Mouse (Mus musculus): Measurements from ENCODE around the gene H2-T24.
A peak's percentile ranks its signal among the peaks of the same experiment; 100 is the strongest.
"Not testable (repeated sequence)": the region's sequence is repeated elsewhere in the genome, so short reads cannot be mapped to it uniquely, and the experiment has no call there.

Gene H2-T24

GRCm38 (mm10) chr17:36020191-36021073, at the start of gene H2-T24:
Gene H2-T24 (minus strand): TSS chr17:36020560.
- DNase-seq (ENCODE audit: low read depth, low spot score) = peak; percentile 93

GRCm38 (mm10) chr17:36060829-36061228, 40.5 kb upstream of the H2-T24 start:
- DNase-seq (ENCODE audit: low read depth, low spot score) = peak; percentile 92

DNA sequence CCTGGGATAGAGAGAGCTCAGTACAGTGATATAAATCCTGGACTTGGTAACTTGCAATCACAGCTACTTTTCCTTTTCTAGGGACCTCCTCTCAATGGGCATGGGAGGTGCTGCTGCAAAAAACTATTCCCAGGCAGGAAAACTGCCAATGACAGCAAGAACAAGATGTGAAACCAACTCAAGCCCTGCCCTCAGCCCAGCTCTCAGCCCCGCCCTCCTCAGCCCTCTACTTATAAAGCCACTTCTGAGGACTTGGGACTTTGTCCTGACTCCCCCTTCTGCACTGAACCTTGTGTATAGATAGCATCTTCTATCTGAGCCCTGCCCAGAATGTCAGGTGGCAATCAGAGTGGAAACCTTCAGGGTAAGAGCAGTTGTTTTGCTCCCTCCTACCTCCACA, 38.0 kb upstream of the H2-T24 start, which contains the start of gene Gm11127:
TSS of gene Gm11127 (minus strand) at position 10 of the 400 bp plus-strand sequence.
- not testable (repeated sequence) for DNase-seq (ENCODE audit: low read depth, low spot score)

- peak; percentile 45 for DNase-seq (ENCODE audit: low read depth, low spot score)
Measured at GRCm38 (mm10) chr17:36057927-36058326, 37.6 kb upstream of the H2-T24 start.

- no peak for DNase-seq (ENCODE audit: low read depth, low spot score)
Measured at GRCm38 (mm10) chr17:36043286-36043685, 22.9 kb upstream of the H2-T24 start.

GRCm38 (mm10) chr17:36042610-36043169, 22.3 kb upstream of the H2-T24 start, which contains the start of the genes H2-T22 and Gm6034:
Gene H2-T22 (minus strand): TSS chr17:36042747.
Gene Gm6034 (plus strand): TSS chr17:36042961.
- DNase-seq (ENCODE audit: low read depth, low spot score) = peak; percentile 57

DNA sequence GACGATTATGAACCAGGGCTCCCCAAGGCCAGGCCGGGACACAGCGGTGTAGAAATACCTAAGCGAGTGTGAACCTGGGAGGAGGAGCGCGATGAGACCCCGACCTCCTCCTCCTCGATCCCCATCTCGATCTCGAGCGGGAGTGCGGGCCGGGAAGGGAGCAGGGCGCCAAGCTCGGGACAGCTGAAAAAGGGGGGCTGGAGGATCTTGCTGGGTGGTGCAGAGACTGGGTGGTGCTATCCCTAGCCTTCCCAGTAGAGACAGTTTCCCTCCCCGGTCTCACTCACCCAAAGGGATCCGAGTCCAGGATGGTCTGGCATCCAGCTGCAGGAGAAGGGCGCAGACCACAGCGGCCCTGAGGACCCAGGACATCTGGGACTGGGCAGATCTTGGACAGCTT, 21.7 kb upstream of the H2-T24 start:
- DNase-seq (ENCODE audit: low read depth, low spot score) = not testable (repeated sequence)

DNA sequence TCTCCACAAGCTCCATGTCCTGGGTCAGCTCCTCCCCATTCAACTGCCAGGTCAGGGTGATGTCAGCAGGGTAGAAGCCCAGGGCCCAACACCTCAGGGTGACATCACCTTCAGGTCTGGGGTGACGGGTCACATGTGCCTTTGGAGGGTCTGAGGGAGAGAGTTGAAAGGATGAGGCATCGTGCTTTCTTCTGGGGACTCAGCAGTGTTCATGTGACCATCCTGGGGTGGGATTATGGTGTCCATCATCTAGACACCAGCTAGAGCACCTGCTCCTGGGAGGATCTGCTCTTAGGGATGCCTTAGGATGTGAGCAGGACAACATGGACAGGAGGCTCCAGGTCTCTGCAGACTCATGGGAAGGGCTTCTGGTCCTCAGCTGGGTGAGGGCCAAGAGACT, 20.2 kb upstream of the H2-T24 start:
- not testable (repeated sequence) for DNase-seq (ENCODE audit: low read depth, low spot score)

DNA sequence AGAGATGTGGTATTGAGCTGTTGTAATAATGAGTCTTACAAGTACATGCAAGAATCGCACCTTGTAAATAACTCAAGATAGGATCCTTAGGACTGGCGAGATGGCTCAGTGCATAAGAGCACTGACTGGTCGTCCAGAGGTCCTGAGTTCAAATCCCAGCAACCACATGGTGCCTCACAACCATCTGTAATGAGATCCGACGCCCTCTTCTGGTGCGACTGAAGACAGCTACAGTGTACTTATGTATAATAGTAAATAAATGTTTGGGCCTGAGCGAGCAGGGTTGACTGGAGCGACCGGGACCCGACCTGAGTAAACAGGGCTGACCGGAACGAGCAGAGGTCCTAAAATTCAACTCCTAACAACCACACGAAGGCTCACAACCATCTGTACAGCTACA, 15.8 kb upstream of the H2-T24 start:
- DNase-seq (ENCODE audit: low read depth, low spot score) = not testable (repeated sequence)

DNA sequence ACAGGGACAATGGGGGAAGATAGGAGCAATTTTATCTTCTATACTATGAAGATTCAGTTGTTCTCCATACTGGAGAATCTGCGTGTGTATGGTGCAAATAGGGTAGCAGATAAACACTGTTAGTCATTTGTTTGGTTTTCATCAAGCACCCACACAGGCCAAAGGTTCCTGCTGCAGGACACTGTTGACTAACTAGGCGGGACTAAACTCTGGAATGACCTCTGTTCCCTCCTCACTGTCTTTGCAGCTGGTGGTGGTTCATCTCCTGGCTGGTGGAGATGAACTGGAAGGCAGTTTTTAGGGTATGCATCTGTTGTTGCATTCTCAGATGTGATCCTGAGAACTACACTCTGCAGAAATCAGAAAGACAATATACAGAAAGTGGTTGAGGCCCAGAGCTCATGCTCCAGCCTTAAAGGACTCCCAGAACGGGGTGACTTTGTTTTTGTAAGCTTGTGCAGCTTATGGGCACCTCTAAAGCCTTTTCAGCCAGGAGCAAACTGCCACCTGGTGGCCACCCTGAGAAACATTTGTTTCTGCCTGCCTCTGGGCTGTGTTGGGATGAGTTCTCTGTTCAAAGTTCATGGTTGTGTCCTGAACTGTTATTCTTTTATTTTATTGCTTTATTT, 14.8 kb upstream of the H2-T24 start:
- peak; percentile 55 for DNase-seq (ENCODE audit: low read depth, low spot score)

DNA sequence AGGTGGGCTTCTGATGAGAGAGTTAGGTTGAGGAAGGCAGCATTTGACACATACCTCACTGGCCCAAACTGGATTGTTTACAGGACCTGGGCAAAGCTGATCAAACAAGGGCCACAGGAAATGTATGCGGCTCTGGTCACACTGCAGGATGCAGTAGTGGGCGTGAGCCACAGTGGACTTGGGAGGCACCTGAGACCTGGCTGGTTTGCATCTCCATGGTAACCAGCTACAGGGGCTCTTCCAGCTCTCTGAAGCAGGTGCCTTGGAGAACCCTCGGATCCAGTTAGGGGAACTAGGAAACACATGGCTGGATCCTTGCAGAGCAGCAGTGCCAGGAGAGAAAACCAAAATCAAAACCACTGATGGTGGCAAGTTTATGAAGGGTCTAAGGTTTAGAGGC, 14.2 kb upstream of the H2-T24 start:
- not testable (repeated sequence) for DNase-seq (ENCODE audit: low read depth, low spot score)

DNA sequence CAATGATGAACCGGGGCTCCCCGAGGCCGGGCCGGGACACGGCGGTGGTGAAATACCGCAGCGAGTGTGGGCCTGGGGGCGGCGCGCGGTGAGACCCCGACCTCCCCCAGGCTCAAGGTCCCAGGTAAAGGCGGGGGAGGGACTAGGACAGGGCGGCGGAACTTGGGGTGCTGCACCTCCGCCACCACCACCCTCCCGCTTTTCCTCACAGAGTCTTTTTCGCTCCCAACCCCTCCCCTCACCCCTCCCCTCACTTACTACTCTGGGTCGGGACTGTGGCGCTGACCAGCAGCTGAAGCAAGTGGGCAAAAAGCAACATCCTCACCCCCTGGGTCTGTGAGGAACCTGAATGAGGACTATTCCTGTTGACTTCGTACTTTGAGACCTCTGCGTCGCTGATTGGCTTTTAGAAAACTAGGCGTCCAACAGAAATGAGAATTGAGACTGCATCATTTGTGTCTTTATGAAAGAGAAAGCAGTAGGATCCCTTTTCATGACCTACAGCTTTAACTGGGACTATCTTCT, 12.1 kb upstream of the H2-T24 start, which contains the start of gene H2-T23:
TSS of gene H2-T23 (minus strand) at position 505 of the 525 bp plus-strand sequence.
- peak; percentile 56 for DNase-seq (ENCODE audit: low read depth, low spot score)

DNA sequence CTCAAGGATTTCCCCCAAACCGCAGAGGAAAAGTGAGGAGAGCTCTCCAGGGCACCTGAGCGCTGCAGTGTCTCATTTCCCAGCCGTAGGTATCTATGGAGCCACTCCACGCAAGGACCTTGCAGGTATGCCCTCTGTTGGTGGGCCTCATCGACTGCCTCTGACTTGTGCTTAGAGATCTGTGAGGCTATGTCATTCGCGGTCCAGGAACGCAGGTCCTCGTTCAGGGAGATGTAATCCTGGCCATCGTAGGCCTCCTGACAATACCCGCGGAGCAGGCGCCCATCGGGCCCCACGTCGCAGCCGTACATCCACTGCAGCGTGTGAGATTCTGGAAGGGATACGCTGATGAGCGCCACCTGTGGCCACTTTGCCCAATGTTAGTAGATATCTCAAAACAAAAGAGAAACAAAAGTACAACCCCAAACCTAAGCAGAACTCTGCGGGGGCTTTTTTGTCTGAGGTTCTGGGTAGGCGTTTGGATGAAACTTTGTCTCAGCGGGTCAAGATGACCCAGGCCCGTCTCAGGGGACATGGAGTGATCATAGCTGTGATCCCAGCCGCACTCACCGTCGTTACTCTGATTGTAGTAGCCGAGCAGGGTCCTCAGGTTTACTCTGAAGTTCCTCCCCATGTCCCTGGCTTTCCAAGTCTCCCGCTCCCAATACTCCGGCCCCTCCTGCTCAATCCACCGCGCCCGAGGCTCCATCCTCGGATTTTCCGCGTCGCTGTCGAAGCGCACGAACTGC, 11.4 kb upstream of the H2-T24 start:
- DNase-seq (ENCODE audit: low read depth, low spot score) = peak; percentile 36

DNA sequence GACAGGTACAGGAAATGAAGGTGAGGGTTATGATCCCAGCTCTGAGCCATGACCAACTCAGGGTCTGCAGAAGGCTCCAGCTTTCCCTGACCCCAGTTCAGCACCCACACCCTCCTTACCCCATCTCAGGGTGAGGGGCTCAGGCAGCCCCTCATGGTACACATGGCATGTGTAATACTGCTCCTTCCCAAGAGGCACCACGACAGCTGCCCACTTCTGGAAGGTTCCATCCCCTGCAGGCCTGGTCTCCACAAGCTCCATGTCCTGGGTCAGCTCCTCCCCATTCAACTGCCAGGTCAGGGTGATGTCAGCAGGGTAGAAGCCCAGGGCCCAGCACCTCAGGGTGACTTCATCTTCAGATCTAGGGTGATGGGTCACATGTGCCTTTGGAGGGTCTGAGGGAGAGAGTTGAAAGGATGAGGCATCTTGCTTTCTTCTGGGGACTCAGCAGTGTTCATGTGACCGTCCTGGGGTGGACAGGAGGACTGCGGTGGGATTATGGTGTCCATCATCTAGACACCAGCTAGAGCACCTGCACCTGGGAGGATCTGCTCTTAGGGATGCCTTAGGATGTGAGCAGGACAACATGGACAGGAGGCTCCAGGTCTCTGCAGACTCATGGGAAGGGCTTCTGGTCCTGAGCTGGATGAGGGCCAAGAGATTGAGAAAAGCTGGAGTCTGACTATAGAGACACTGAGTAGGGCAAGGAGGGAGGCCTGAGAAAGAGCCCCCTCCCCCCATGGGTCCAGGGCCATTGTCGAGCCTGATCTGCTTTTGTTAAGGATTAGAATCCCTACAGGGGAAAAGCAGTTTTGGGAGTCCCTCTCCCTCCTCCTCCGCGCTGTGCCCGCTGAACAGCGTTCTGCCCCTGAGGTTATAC, 10.6 kb upstream of the H2-T24 start:
- DNase-seq (ENCODE audit: low read depth, low spot score) = not testable (repeated sequence)

- DNase-seq (ENCODE audit: low read depth, low spot score) = peak; percentile 45
Measured at GRCm38 (mm10) chr17:36030046-36030702, 9.8 kb upstream of the H2-T24 start.

DNA sequence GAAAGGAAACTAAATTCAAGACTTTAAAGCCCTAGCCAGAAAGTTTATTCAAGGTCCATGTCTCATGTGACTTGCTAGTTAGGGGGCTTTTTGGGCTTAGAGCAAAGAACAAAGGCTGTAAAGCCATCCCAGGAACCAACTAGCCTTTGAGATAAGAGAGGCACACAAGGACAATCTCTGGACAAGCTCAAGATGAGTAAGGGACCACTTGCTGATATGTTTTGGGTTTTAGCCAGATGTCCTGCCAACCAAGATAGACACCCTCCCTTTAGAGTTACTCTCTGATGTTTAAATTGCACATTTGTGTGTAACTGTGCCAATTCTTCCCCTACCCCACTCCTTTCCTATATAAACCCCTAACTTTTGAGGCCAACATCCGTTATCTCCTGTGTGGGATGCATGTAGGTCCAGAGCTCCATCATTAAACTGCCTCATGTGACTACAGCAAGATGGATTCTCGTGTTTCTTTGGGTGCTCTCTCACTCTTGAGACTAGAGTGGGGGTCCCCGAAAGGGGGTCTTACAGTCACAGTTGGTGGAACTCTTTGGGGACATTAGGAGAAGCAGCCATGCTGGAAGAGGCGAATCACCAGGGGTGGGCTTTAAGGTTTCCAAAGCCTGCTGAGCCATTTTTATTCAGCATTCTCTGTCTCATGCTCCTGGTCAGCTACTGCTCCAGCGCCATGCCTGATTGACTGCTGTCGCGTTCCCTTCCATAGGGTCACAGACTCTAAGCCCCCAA, 8.7 kb upstream of the H2-T24 start:
- DNase-seq (ENCODE audit: low read depth, low spot score) = no peak

GRCm38 (mm10) chr17:36027663-36028062, 7.3 kb upstream of the H2-T24 start:
- no peak for DNase-seq (ENCODE audit: low read depth, low spot score)

DNA sequence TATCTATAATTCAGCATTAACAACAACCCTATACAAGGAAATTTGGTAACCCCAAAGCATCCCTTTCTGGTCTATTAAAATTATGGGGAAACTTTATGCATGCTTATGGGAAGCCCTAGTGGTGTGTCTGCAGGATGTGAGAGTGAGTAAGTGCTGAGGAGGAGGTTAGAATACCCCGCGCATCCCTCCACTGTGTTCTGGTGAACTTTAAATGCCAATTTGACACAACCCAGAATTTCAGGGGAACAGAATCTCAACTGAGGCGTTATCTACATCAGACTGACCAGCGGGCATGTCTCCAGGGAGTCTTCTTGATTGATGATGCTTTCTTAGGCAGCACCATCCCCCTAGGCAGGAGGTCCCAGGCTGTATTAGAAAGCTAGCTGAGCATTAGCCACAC, 5.5 kb upstream of the H2-T24 start:
- DNase-seq (ENCODE audit: low read depth, low spot score) = no peak

DNA sequence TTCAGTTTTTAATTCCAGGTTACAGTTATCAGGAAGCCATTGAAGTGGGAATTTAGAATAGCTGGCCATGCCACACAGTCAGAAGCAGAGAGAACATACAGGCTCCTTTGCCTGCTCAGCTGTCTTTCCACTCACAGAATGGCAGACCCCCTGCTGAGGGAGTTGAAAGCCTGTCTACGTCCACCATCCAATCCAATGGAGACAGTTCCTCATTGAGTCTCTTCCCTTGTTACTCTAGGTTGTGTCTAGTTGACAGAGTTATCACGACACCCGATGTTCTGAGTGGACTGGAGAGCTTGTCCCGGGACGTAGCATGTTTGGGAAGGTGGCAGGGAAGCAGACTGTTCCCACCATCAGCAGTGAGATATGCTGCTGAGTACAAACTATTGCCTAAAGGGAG, 4.8 kb upstream of the H2-T24 start:
- DNase-seq (ENCODE audit: low read depth, low spot score) = peak; percentile 57

All from ZHBTc4 (cell line).